Mouse (Mus musculus) granulocyte monocyte progenitor cell, adult 5-6 weeks (primary cell): Measurements from ENCODE around the gene Gtf3a. TPM values are rescaled to one million over a fixed set of nuclear protein-coding genes. Genes with fewer than 3 reads are reported as not detected.
"Not testable (repeated sequence)": the region's sequence is repeated elsewhere in the genome, so short reads cannot be mapped to it uniquely, and the experiment has no call there.

Source experiments
- ATAC-seq: replicated peaks from 2 replicates; pipeline ENCODE4 v1.8.0; 2016; ENCODE audit warnings: mild to moderate bottlenecking, moderate TSS enrichment, inconsistent platforms; ENCODE audit not compliant: poor library complexity, severe bottlenecking
- total RNA-seq, 2 experiments: library from RNA; stranded (forward) in 1 of 2; stranded (reverse) in 1 of 2; fragments of 200-712, 200-1000 nt in 1 of 2; fragments of >200 nt in 1 of 2; fragmentation: Nextera tagmentation in 1 of 2; gene quantifications; 2 replicates each; pipeline ENCODE4 v1.2.3; 2014 to 2017

The Gtf3a gene
- 85.0 and 114 TPM in 2 replicates for total RNA-seq (2014; fragmentation: Nextera tagmentation)
- 126 and 134 TPM in 2 replicates for total RNA-seq (2017)

DNA sequence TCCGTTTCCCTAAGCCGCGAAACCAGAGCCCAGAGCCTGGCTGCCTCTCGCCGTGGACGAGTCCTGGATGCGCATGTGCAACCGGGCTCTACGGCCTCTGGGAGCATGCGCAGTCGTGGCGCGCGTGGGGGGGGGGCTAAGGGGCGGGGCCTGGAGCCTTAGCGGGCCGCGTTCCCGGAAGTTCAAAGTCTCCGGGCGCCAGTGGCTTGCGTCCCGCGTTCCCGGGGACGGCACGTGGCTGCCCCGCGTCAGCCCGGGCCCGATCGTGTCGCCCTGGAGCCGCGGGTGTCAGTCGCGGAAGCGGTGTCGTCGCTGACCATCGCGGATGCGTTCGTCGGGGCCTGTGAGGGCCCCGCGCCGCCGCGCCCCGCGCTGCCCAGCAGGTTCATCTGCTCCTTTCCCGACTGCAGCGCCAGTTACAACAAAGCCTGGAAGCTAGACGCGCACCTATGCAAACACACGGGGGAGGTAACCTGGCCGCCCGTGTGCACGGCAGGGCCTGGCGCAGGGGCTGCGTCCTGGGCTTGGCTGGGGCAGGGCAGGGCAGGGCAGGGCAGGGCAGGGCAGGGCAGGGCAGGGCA is at the start of gene Gtf3a:
TSS of gene Gtf3a (plus strand) at position 150 of the 581 bp plus-strand sequence.
- ATAC-seq: peak; percentile 85

GRCm38 (mm10) chr5:146900331-146900730 is 48.1 kb upstream of the Gtf3a start:
- no peak for ATAC-seq

- no peak for ATAC-seq
Measured at GRCm38 (mm10) chr5:146901501-146901900, 47.0 kb upstream of the Gtf3a start.

GRCm38 (mm10) chr5:146904404-146904803 is 44.1 kb upstream of the Gtf3a start:
- peak; percentile 82 for ATAC-seq

- ATAC-seq: peak; percentile 74
Measured at GRCm38 (mm10) chr5:146905486-146906172, 42.8 kb upstream of the Gtf3a start.

DNA sequence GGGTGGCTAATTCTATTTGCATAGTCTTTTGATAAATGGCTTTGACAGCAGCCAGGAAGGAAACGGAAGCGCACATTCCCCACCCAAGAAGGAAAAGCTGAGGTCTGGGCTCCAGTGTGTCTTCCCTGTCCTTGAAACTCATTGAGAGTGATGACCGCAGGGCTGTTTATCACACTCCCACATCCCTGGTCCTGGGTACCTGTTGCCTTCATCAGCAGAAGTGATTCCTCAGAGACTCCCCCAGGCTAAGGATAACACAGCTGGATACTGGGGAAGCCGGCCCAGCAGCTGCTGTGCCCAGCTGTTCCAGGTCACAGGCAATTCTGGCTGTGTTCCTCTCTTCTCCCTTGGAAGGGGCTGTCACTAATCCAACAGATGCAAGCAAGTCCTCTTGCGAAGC is 40.9 kb upstream of the Gtf3a start:
- no peak for ATAC-seq

DNA sequence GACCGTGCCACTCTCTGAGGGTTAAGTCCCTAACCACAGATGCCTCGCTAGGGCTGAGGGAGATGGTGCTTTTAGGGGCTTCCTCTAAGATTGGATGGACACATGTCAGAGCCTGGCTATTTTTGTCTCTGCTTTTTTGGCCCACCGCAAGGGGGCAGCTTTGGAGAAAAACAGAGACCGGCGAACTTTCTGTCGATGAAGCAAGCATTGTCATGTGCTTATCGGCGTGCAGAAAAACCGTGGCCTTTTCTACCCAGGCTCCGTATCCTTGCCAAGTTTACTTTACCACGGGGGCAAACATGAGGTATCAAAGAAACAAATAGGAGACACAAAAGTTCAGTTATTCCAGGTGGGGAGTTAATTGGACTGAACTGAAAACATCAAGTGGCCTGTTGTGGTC is 39.8 kb upstream of the Gtf3a start:
- no peak for ATAC-seq

GRCm38 (mm10) chr5:146912206-146912605 is 36.3 kb upstream of the Gtf3a start:
- 0 out of 2 replicates have a peak, but pooled peaks have one; percentile 4 for ATAC-seq

DNA sequence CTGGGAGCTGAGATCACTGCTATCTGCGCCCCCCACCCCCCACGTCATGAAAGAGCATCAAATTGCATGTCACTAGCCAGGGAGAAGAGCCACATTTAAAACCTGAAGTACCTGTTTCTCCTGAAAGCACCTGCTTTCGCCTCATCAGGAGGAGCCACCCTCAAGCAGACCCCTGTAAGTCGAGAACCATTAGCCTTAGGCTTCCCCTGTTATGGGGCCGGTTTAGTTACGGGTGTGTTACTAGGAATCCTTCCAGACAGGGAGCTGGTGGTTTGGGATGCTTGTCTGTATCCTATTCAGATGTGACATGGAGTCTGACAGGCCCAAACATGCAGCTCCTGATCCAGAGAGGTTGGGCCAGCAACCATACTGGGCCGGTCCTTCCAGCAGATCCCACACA is 35.1 kb upstream of the Gtf3a start:
- no peak for ATAC-seq

GRCm38 (mm10) chr5:146914088-146914766 is 34.2 kb upstream of the Gtf3a start:
- peak; percentile 92 for ATAC-seq

- ATAC-seq: 0 out of 2 replicates have a peak, but pooled peaks have one; percentile 23
Measured at GRCm38 (mm10) chr5:146916273-146916672, 32.2 kb upstream of the Gtf3a start.

DNA sequence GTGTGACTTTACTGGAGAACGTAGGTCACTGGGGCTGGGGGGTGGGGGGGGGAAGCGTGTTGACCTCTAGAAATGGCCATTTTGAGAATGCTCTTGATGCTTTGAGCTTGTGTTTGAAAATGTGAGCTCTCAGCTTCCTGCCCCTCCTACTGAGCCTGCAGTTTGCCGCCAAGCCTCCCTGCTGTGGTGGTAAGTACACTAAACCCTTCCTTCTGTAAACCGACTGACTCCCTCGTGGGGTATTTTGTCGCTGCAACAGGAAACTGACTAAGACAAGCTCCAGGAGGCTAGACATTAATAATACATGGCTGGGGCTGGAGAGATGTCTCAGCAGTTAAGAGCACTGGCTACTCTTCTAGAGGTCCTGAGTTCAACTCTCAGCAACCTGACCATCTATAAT is 31.7 kb upstream of the Gtf3a start:
- no peak for ATAC-seq

DNA sequence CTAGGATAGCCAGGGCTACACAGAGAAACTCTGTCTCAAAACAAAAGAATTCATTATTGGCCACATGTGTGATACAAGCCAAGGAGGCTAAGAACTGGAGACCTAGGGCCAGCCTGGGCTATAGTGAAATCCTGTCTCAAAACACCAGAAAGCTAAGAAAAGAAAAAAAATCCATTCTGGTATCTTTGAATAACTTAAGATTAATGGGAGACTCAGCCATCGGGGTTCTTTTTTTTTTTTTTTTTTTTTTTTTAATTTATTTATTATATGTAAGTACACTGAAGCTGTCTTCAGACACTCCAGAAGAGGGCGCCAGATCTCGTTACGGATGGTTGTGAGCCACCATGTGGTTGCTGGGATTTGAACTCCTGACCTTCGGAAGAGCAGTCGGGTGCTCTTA is 31.1 kb upstream of the Gtf3a start:
- ATAC-seq: not testable (repeated sequence)

DNA sequence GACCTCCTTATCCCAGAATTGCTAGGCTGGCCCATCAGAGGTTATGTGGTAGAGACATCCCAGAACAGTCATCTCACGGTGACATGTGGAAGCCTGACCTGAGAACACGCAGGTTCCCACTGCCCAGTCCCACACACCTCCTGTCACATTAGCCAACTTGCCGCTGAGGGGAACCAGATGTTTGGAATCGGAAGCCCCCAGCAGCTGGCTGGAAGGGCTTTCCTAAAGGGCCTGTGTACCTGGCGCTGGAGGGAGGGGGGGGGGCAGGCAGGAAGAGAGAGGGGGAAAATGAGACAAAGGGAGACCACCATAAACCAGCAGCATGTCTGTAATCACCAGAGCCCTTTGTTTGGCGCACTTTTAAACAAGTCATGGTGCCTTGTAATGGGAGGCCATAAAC is 28.6 kb upstream of the Gtf3a start:
- no peak for ATAC-seq

- no peak for ATAC-seq
Measured at GRCm38 (mm10) chr5:146920314-146921161, 27.9 kb upstream of the Gtf3a start.

DNA sequence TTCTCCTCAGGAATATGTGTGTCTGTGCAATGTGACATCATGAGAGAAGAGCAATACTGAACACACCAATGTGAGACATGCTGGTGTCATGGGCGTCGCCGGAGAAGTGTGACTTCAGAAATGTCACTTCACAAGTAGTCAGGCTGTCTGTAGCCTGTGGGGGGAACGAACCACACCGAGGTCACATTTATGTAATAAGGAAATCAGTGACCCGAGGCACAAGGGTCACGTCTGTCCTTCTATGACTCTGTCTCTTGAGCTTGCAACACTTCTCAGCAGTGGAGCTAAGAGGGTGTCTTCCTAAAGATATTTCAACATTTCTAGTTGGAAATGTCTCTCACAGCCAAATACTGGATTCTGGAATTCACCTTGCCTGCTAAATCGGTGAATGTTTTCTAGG is 27.2 kb upstream of the Gtf3a start:
- peak; percentile 69 for ATAC-seq

- ATAC-seq: no peak
Measured at GRCm38 (mm10) chr5:146923547-146923946, 24.9 kb upstream of the Gtf3a start.

GRCm38 (mm10) chr5:146926673-146927072 is 21.8 kb upstream of the Gtf3a start:
- ATAC-seq: no peak

DNA sequence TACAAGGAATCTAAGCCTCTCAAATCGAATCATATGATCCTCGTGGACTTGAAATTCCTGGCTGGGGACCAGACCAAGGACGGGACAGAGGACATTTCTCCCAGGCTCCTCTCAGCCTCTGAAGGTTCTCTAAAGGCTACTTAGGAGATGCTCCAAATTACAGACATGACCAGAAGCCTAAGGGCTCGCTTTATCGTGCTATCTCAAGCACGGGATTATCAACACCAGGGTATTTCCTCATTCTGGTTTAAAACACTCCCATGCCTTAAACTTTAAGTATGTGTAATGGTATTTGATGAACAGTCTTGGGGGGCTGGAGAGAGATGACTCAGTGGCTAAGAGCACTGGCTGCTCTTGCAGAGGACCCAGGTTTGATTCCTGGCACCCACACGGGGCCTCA is 17.0 kb upstream of the Gtf3a start:
- no peak for ATAC-seq

- no peak for ATAC-seq
Measured at GRCm38 (mm10) chr5:146931904-146932553, 16.4 kb upstream of the Gtf3a start.
